Mouse (Mus musculus) hindbrain, postnatal 0 days (tissue): ENCODE data around the gene Otop2. TPM values are rescaled to one million over a fixed set of nuclear protein-coding genes. Genes with fewer than 3 reads are reported as not detected.
A peak's percentile ranks its signal among the peaks of the same experiment; 100 is the strongest.

ENCODE experiments used
- ATAC-seq: fragments of 200-750 bp; cut with Nextera tagmentation; 2 replicates; pipeline ENCODE4 v1.8.0; 2017; ENCODE audit warnings: mild to moderate bottlenecking, moderate TSS enrichment, moderate library complexity
- DNase-seq: peaks from one replicate; pipeline ENCODE4 v3.0.0-alpha.2; 2015; ENCODE audit warnings: low spot score
- H3K27ac ChIP-seq: fragments of 300-500 bp; sonication (generic); 2 replicates; pipeline ENCODE4 v1.5.1; 2014; ENCODE audit warnings: mild to moderate bottlenecking
- H3K27me3 ChIP-seq: fragments of 300-500 bp; sonication (generic); 2 replicates; pipeline ENCODE4 v1.6.1; 2014; ENCODE audit warnings: low read length, mixed read lengths; ENCODE audit not compliant: insufficient read depth
- H3K36me3 ChIP-seq: fragments of 300-500 bp; sonication (generic); 2 replicates; pipeline ENCODE4 v1.6.1; 2014; ENCODE audit warnings: low read length, mixed read lengths; ENCODE audit not compliant: insufficient read depth
- H3K4me1 ChIP-seq: fragments of 300-500 bp; sonication (generic); 2 replicates; pipeline ENCODE4 v1.6.1; 2014; ENCODE audit warnings: antibody characterized with exemption, low read length, mixed read lengths; ENCODE audit not compliant: insufficient read depth
- H3K4me2 ChIP-seq: fragments of 300-500 bp; sonication (generic); 2 replicates; pipeline ENCODE4 v1.6.1; 2014; ENCODE audit warnings: low read depth, mild to moderate bottlenecking, low read length, moderate library complexity, mixed read lengths
- H3K4me3 ChIP-seq: fragments of 300-500 bp; sonication (generic); 2 replicates; pipeline ENCODE4 v1.5.1; 2014; ENCODE audit warnings: low read length
- H3K9ac ChIP-seq: fragments of 300-500 bp; sonication (generic); replicated peaks from 2 replicates; pipeline ENCODE4 v1.6.1; 2014; ENCODE audit warnings: mild to moderate bottlenecking, low read length, moderate library complexity, mixed read lengths
- H3K9me3 ChIP-seq: fragments of 300-500 bp; sonication (generic); 2 replicates; pipeline ENCODE4 v1.6.1; 2016; ENCODE audit warnings: low read length, mixed read lengths
- CTCF ChIP-seq: IDR thresholded peaks from 2 replicates; pipeline ENCODE4 v1.5.1; 2016; ENCODE audit warnings: antibody characterized with exemption, control low read depth, low read depth
- WGBS: fragments of 180-500 bp; shearing (Covaris S2); extraction: QIAGEN DNeasy Blood & Tissue Kit; methylation state at CpG from one replicate; pipeline ENCODE4 v1.1.7; 2014; 5-methylcytosine and 5-hydroxymethylcytosine counted together
- polyA plus RNA-seq: library from polyadenylated mRNA; unstranded; fragments of >200 nt; fragmentation: Nextera tagmentation; extraction: Ambion mirVana; gene quantifications from 2 replicates; pipeline ENCODE4 v1.2.1, GENCODE M21; 2015
- total RNA-seq: library from RNA; depleted of rRNA; stranded (reverse); fragments of >200 nt; gene quantifications from 2 replicates; pipeline ENCODE4 v1.2.3, GENCODE M21; 2014

The Otop2 gene
- total and polyA plus RNA-seq, 2 experiments from 2014 or later = 0.20 to 0.99 TPM

GRCm38 (mm10) chr11:115326730-115327129, 19.8 kb downstream of the Otop2 start:
- H3K27ac ChIP-seq = no peak overlapping the region
- H3K9me3 ChIP-seq = no peaks in the 10 kb centered on the region
- peaks cover 29% of the 10 kb centered on the region for H3K27me3 ChIP-seq
- H3K4me2 ChIP-seq = no peak overlapping the region
- ATAC-seq = no peak
- 55% methylated on average over 7 of the region's 7 CpGs for WGBS
- no peaks in the 10 kb centered on the region for H3K36me3 ChIP-seq
- H3K9ac ChIP-seq = no peak overlapping the region
- H3K4me3 ChIP-seq = no peak overlapping the region
- no peak for TF ChIP-seq CTCF
- no peak for DNase-seq
- 0 out of 2 replicates have a peak, but pooled peaks cover 3% of the 10 kb centered on the region for H3K4me1 ChIP-seq

GRCm38 (mm10) chr11:115329339-115329738, 22.4 kb downstream of the Otop2 start:
- Histone ChIP-seq H3K4me2 (no peak overlapping the region), H3K4me1 (no peaks in the 10 kb centered on the region), H3K4me3 (no peak overlapping the region), H3K27me3 (peaks cover 3% of the 10 kb centered on the region; the same call in 1 of the 2 replicates), H3K9me3 (no peaks in the 10 kb centered on the region), H3K27ac (no peak overlapping the region), H3K36me3 (no peaks in the 10 kb centered on the region), H3K9ac (no peak overlapping the region)
- 75% methylated on average over 15 of the region's 15 CpGs for WGBS
- 0 out of 2 replicates have a peak, but pooled peaks have one; percentile 11 for TF ChIP-seq CTCF
- DNase-seq (no peak), ATAC-seq (no peak)

- Histone ChIP-seq H3K9ac (peak within 1 kb of the TSS; percentile 49), H3K4me1 (no peaks in the 10 kb centered on the region), H3K27ac (no peak within 1 kb of the TSS), H3K27me3 (peaks cover 12% of the 10 kb centered on the region; the same call in 1 of the 2 replicates), H3K4me2 (peak within 1 kb of the TSS; percentile 60), H3K9me3 (no peaks in the 10 kb centered on the region), H3K36me3 (no peaks in the 10 kb centered on the region), H3K4me3 (peak within 1 kb of the TSS; percentile 26)
- DNase-seq (peak; percentile 55), ATAC-seq (peak; percentile 11; the same call in 1 of the 2 replicates)
- TF ChIP-seq CTCF = no peak
- 4% methylated on average over 29 of the region's 29 CpGs for whole genome bisulfite sequencing
Measured at GRCm38 (mm10) chr11:115334531-115334930, 27.6 kb downstream of the Otop2 start, which contains the start of gene Otop3. Gene Otop3, plus strand, starts transcription at chr11:115334731.

- ATAC-seq = no peak
- H3K4me2 ChIP-seq = no peak overlapping the region
- H3K9ac ChIP-seq = no peak overlapping the region
- no peak for TF ChIP-seq CTCF
- no peaks in the 10 kb centered on the region for H3K36me3 ChIP-seq
- whole genome bisulfite sequencing = 47% methylated on average over 12 of the region's 12 CpGs
- H3K4me3 ChIP-seq = peak overlapping the region; percentile 26; the same call in 1 of the 2 replicates
- DNase-seq = no peak
- peaks cover 12% of the 10 kb centered on the region; the same call in 1 of the 2 replicates for H3K27me3 ChIP-seq
- H3K27ac ChIP-seq = no peak overlapping the region
- H3K9me3 ChIP-seq = no peaks in the 10 kb centered on the region
- H3K4me1 ChIP-seq = no peaks in the 10 kb centered on the region
Measured at GRCm38 (mm10) chr11:115335223-115335622, 28.3 kb downstream of the Otop2 start.

- H3K27ac ChIP-seq = no peak overlapping the region
- H3K4me3 ChIP-seq = no peak overlapping the region
- DNase-seq (no peak), ATAC-seq (no peak)
- no peak overlapping the region for H3K9ac ChIP-seq
- no peaks in the 10 kb centered on the region for H3K4me1 ChIP-seq
- no peaks in the 10 kb centered on the region for H3K36me3 ChIP-seq
- no peak overlapping the region for H3K4me2 ChIP-seq
- H3K9me3 ChIP-seq = no peaks in the 10 kb centered on the region
- peaks cover 12% of the 10 kb centered on the region; the same call in 1 of the 2 replicates for H3K27me3 ChIP-seq
- no peak for TF ChIP-seq CTCF
- 27% methylated on average over 6 of the region's 6 CpGs for WGBS
Measured at GRCm38 (mm10) chr11:115336115-115336514, 29.2 kb downstream of the Otop2 start.

- 65% methylated on average over 3 of the region's 3 CpGs for WGBS
- Histone ChIP-seq H3K36me3 (no peaks in the 10 kb centered on the region), H3K4me1 (no peaks in the 10 kb centered on the region), H3K4me3 (no peak overlapping the region), H3K27ac (no peak overlapping the region), H3K27me3 (peaks cover 12% of the 10 kb centered on the region; the same call in 1 of the 2 replicates), H3K4me2 (no peak overlapping the region), H3K9me3 (no peaks in the 10 kb centered on the region), H3K9ac (no peak overlapping the region)
- no peak for TF ChIP-seq CTCF
- ATAC-seq (no peak), DNase-seq (no peak)
Measured at GRCm38 (mm10) chr11:115337350-115337749, 30.4 kb downstream of the Otop2 start.

- no peak for DNase-seq
- Histone ChIP-seq H3K36me3 (no peaks in the 10 kb centered on the region), H3K9me3 (no peaks in the 10 kb centered on the region), H3K27ac (no peak overlapping the region), H3K9ac (no peak overlapping the region), H3K4me1 (no peaks in the 10 kb centered on the region), H3K4me2 (no peak overlapping the region), H3K4me3 (no peak overlapping the region), H3K27me3 (peaks cover 12% of the 10 kb centered on the region; the same call in 1 of the 2 replicates)
- no peak for ATAC-seq
- 83% methylated on average over 1 of the region's 1 CpGs for WGBS
- TF ChIP-seq CTCF = no peak
Measured at GRCm38 (mm10) chr11:115337826-115338225, 30.9 kb downstream of the Otop2 start.
